22 mouse cellular contexts compared by ENCODE assay signal in genomic region chrX:7057056-7057455, GRCm38 (mm10). TPM values are rescaled to one million over a fixed set of nuclear protein-coding genes. Genes with fewer than 3 reads are reported as not detected.
"Had no signal": no experiment of that assay in that cellular context is flagged by ENCODE, and none has a peak within 500 bp of the region (broad histone marks: within the 10 kb centered on the region; RNA-seq: fewer than 3 reads in every experiment).

No protein-coding gene starts in this region.

- ATAC-seq: intestine, embryonic 15.5 days; midbrain, embryonic 13.5 days had no signal

- H3K4me3 ChIP-seq: intestine, embryonic 15.5 days; limb, embryonic 13.5 days; midbrain, embryonic 13.5 days; myocyte; neural tube, embryonic 15.5 days; stomach, embryonic 15.5 days had no signal

- H3K27ac ChIP-seq: intestine, embryonic 15.5 days; limb, embryonic 13.5 days; midbrain, embryonic 13.5 days; neural tube, embryonic 15.5 days; stomach, embryonic 15.5 days had no signal

- H3K9ac ChIP-seq: intestine, embryonic 15.5 days; limb, embryonic 13.5 days; midbrain, embryonic 13.5 days; neural tube, embryonic 15.5 days; stomach, embryonic 15.5 days had no signal

- H3K36me3 ChIP-seq: intestine, embryonic 15.5 days; limb, embryonic 13.5 days; midbrain, embryonic 13.5 days; neural tube, embryonic 15.5 days; stomach, embryonic 15.5 days had no signal

- H3K4me1 ChIP-seq: intestine, embryonic 15.5 days; limb, embryonic 13.5 days; midbrain, embryonic 13.5 days; neural tube, embryonic 15.5 days; stomach, embryonic 15.5 days had no signal

- DNase-seq: kidney, adult 18-20 months; kidney, postnatal 10 days; left cerebral cortex, postnatal 4 days; lung, adult 18-20 months; spleen, adult 18-20 months; thymus, postnatal 4 days had no signal

- H3K27me3 ChIP-seq: intestine, embryonic 15.5 days; limb, embryonic 13.5 days; midbrain, embryonic 13.5 days; neural tube, embryonic 15.5 days; stomach, embryonic 15.5 days had no signal

- H3K9me3 ChIP-seq: intestine, embryonic 15.5 days; limb, embryonic 13.5 days; midbrain, embryonic 13.5 days; neural tube, embryonic 15.5 days; stomach, embryonic 15.5 days had no signal

- H3K4me2 ChIP-seq: intestine, embryonic 15.5 days; limb, embryonic 13.5 days; midbrain, embryonic 13.5 days; neural tube, embryonic 15.5 days; stomach, embryonic 15.5 days had no signal

RNA-seq across cellular contexts. Expression of gene Akap4, which starts 10.3 kb away (rescaled TPM):
- total RNA-seq: layer of hippocampus, adult 8-10 months; layer of hippocampus, postnatal 14 days; left cerebral cortex, adult 18-20 months; left cerebral cortex, postnatal 10 days; left cerebral cortex, postnatal 4 days; megakaryocyte progenitor cell, adult 5-6 weeks had no signal
- polyA plus RNA-seq: intestine, embryonic 15.5 days; kidney, embryonic 14.5 days; large intestine, adult 2 months; limb, embryonic 13.5 days; lung, embryonic 16.5 days; midbrain, embryonic 13.5 days; myocyte; neural tube, embryonic 11.5 days; neural tube, embryonic 15.5 days; stomach, embryonic 15.5 days had no signal

RNA-seq across cellular contexts. Expression of gene Ccnb3, which starts 15.6 kb away (rescaled TPM):
- total RNA-seq: layer of hippocampus, adult 8-10 months; layer of hippocampus, postnatal 14 days; left cerebral cortex, adult 18-20 months; left cerebral cortex, postnatal 10 days; left cerebral cortex, postnatal 4 days; megakaryocyte progenitor cell, adult 5-6 weeks had no signal
- polyA plus RNA-seq: kidney, embryonic 14.5 days; large intestine, adult 2 months; lung, embryonic 16.5 days; midbrain, embryonic 13.5 days; myocyte; neural tube, embryonic 11.5 days; neural tube, embryonic 15.5 days; thymus, postnatal 0 days had no signal
